Mouse (Mus musculus) cerebellum, adult 2 months (tissue): ENCODE measurements around the gene Ucp2.

Experiments
- CTCF ChIP-seq: fragments of 200-500 bp; IDR thresholded peaks from 2 replicates; pipeline ENCODE4 v1.5.1; 2011; ENCODE audit warnings: low read depth, mild to moderate bottlenecking, control low read depth, low read length, moderate library complexity, borderline replicate concordance; ENCODE audit not compliant: insufficient read depth
- POLR2A ChIP-seq: fragments of 200-500 bp; IDR thresholded peaks from 2 replicates; pipeline ENCODE4 v1.6.1; 2011; ENCODE audit warnings: low read length, control low read depth, borderline replicate concordance; ENCODE audit not compliant: insufficient read depth

DNA sequence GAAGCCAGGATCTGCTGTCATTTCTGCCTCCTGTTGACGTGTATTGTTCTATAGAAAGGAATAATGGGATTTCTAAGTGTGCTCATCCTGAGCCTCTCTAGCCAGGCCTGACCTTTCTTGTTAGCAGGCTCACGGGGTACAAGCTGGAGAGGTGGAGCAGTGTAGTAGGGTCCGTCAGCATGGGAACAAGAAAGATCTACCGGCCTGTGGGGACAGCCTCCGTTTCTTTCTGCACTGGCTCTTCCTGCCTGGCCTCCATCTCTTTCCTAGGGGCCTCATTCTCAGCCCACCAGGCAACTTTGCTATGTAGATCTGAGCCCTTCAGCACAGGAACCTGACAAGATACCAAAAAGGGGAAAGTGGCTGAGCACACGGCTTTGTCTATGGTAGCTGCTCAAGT is 24.4 kb upstream of the Ucp2 start:
- TF ChIP-seq POLR2A, result no peak
- TF ChIP-seq CTCF, result no peak
